Mouse (Mus musculus) embryo, embryonic 10 days (tissue): ENCODE measurements at regions not wholly inside any gene's neighbourhood (a gene's known extent, or its start where the extent isn't known, plus 50 kb on each side); places are given as distances from the start of the nearest gene placed in this dataset.
"Not testable (repeated sequence)": the region's sequence is repeated elsewhere in the genome, so short reads cannot be mapped to it uniquely, and the experiment has no call there.

ENCODE experiments used
- DNase-seq: peaks from one replicate; pipeline ENCODE4 v3.0.0-alpha.2; 2015; ENCODE audit warnings: low spot score

DNA sequence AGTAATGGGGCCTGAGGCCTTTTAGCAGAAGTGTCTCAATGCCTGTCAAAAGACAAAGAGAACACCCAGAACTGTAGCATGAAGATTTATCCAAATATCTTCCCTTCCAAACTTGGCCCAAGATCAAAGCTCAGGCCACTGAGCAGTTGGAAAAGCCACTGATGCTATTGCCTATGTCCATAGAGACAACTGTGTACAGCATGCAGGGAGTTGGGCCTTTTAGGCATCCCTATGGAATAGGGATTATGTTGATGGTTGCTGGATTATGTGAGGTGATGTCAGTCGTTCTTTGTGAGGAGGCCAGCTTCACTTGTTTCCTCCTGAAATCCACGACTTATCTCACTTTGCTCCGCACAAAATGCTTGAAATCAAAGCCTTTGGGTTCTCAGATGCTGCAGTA is 153.1 kb upstream of the Gm17728 start:
- DNase-seq: no peak

DNA sequence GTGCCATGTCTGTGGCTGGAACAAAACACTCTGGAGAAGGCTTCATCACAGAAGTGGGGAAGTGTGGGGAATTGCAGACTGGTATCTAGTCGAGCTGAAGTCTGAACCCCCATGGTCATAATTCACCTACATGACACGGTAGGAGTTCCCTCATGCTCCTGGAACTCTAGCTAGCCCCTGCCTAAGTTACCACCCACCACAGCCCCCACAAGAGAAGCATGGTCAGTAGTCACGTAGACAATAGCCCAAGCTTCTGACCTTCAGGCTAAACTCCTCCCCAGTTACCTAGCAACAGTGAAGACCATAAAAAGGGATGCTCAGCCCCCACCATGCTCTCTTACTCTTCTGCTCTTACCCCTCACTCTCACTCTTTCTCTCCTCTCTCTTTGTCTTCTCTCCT is 143.8 kb upstream of the Gm17728 start:
- DNase-seq: not testable (repeated sequence)

DNA sequence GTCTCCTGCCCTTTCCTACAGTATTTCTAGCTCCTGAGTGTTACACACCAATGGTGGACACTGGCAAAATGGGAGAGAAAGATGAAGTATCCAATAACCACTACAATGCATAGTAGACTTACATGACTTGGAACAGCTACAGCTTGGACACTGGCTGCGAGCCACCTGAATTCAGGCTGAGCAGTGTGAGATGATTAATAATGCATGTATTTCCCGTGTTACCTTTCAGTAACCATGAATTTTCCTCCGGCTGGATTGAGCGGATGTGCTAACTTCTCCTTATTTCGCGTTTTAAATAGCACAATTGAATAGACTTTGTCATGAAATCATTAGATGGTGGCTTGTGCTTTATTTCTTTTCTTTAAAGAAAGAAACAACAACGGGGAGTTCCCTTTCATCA is 142.4 kb upstream of the Gm17728 start:
- DNase-seq: no peak

DNA sequence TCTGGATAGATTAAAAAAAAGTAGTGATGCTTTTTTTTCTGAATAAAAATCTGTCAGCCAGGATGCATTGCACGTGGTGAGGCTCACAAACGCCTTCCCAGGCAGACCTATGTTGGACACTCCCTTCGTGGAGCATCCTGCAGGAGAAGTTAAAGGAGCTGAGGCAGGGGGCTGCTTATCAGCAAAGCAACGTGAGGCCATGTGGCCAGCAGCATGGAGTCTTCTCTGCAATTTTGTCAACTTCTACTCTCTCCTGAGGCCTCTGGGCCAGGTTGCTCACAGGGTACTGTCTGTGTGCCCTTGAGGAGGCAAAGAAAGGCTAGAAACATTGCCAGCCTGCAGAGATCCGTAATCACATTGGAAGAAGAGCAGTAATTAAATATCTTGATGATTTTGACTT is 140.0 kb upstream of the Gm17728 start:
- DNase-seq: no peak

DNA sequence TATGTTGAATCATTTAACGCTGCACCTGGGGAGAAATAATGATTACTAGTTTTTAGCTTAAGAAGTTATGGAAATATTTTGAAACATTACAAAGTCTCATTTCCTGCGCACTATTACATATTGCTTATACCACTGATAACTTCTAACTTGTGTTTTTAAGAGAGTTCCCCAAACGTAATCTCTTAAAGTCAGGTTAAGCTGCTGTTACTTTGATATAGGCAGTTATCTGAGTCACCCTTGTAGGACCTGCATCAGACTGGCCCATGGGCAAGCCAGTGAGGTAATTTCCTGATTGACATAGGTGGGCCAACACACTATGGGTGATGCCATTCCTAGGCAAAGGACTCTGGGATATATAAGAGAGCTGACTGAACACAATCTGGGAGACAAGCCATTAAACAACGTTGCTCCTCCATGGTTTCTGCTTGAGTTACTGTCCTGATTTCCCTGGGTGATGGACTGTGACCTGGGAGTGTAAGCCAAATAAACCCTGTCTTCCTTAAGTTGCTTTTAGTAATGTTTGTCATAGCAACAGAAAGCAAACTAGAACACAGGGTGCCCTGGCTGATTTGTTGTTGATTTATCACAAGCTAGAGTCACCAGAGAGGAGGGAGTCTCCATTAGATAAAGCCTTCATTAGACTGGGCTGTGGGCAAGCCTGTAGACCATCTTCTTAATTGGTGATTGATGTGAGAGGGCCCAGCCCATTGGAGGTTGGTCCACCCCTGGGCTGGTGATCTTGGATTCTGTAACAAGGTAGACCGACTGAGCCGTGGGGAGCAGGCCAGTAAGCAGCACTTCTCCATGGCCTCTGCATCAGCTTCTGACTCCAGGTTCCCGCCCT is 139.3 kb upstream of the Gm17728 start:
- no peak for DNase-seq

DNA sequence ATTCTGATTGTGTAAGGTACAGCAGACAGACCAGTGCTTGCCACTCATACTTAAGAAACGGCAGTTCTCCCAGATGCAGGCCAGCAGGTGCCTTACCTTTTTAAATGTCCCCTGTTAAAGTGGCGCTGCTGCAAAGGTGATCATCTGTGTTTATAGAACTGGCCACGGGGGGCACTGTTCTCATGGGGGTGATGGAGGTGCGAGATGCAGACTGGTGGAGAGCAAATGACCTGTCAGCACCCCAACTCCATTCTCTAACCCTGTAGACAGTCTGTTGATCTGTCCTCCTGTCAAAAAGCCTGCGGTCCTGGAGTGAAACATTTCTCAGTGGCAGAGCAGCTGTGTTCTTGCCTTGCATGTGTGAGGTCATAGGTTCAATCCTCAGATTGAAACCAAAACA is 135.4 kb upstream of the Gm17728 start:
- DNase-seq: no peak

DNA sequence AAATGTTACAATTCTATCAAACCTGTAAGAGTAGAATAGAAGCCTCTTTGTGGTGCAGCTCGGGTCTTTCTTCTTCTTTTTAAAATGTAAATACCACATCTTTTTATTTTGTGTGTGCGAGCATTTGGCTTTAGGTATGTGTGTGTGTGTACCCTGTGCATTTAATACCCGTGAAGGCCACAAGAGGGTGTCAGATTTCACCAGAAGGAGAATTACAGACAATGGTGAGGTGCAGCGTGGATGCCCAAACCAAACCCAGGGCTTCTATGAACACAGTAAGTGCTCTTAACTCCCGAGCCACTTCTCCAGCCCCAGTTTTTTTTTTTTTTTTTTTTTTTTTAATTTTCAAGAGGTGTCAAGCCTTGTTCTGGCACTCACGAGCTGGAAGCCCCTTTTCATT is 135.0 kb upstream of the Gm17728 start:
- DNase-seq: no peak

DNA sequence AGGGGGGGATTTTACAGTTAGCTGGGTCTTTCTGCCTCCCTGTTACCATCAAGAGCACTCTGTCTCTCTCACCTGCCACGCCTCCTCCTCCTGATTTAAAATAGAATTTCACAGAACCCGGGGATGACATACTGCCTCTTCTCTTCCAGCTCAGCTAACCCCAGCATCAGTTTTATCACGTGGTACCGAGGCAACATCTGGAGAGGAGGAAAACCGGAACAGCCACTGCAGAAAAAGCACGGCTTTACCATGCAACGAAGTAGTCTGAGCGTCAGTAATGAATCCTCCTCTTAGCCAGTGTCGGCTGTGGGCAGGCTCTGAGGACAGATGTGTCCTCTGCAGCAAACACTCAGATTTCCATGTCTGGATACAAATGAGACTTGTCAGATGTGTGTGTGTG is 134.2 kb upstream of the Gm17728 start:
- DNase-seq: no peak

DNA sequence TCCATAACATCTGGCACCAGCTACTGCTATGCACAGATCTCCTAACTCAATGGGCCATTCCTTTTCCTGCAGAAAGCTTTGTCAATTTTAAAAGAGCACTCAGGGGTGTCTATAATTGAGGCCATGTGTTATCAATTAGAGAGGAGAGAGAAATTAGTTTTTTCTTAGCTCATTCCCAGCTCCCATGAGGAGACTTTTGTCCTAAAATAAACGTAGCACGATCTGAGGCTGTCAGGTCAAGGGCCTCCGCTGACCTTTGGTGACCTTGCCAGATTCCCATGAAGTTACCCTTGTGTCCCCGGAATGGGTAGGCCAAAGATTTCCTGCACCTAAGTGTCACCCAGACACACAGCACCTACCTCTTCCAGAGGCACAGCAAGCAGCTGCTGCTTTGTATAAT is 130.3 kb upstream of the Gm17728 start:
- peak; percentile 68 for DNase-seq

DNA sequence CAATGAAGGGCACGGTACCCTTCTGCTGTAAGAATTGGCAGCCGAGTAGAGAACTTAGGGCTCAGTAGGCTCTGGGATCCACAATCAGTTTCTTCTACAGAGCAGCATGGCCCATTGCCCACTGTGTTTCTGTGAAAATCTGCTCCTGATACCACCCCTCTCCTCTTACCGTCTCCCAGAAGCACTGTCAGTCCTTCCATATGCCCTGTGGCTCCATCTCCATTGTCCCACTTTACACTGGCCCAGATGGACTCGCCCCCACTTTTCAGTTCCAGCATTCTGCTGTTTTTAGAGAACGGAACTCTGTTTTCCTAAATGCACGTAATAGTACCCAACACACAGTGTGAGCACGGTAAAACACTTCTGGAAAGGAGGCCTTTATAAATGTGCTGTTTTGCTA is 129.6 kb upstream of the Gm17728 start:
- no peak for DNase-seq

DNA sequence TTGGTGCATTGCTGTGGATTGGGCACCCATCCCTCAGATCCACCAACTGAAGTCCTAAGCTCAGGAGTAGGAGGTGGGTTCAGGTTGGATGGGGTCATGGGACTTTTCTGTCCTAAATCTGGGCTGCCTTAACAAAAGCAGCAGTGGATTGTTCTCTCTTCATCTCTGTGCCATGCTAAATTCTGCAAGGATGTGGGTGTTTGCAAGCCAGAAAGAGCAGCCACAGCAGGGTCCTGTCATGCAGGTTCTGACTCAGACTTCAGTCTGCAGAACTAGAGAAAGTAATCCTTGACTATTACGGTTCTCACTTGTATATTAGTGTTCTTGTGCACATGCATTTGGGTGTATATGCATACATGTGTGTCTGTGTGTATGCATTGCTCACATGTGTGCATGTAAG is 125.5 kb upstream of the Gm17728 start:
- DNase-seq: no peak

DNA sequence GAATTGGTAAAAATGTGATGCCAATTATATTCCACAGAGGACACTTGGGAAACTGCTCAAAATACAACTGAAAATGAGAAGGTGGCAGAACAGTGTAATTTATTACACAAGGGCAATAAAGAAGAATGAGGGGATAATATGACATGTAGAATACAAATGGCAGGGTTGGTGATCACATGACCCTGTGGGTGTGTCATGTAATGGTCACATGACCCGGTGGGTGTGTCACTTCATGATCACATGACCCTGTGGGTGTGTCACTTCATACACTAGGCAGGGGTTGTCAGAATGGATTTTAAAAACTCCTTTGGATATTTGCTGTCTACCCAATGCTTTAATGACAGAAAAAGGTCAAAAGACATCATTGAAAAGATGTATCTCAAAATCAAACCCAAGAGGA is 123.6 kb upstream of the Gm17728 start:
- no peak for DNase-seq

DNA sequence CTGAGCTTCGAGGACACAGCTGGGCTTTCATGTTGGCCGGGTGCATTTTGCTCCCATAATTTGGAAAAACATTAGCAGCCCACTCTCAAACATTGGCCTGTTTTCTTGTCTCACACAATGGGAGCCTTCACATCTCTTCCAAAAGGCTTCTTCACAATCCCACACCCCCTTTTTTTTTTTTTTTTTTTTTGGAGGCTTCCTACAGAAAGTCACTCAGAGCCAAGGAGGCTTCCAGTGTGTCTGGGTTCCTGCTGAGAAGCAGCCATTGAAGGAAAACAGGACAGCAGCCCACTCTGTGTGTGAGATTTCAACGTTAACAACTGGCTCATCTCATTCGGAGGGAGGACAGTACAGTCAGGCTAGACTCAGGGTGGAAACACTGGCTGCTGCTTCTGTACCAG is 120.8 kb upstream of the Gm17728 start:
- no peak for DNase-seq

DNA sequence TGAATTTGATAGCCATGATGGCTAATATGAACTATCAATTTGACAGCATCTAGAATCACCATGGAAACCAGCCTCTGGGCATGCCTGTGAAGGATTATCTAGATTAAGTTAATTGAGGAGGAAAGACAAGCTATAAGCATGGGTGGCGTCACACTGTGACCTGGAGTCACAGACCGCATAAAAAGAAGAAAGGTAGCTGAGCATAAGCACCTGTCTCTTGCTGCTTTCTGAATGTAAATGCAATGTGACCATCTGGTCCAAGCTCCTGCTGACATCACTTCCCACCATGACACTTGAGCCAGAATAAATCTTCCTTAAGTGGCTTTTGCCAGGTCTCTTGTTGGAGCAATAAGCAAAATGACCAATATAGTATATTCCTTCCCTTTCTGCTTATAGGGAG is 113.4 kb upstream of the Gm17728 start:
- DNase-seq: no peak

DNA sequence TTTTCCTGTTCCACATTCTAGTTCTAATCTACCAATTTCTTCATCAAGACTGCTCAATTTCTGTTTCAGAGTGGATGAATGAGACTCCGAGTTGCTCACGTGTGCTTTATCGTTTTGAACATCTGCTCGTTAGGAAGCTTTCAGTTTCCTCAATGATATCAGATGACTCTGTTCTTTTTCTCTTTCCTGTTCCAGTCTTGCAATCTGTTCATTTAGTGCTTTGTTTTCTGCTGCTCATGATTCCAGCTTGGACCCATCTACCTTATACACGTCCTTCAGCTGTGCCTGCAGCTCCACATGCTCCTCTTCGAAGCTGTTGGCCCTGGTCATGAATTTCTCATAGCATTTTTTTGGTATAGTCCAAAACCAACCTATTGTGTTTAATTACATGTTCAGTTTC is 99.1 kb upstream of the Gm17728 start:
- DNase-seq: no peak

DNA sequence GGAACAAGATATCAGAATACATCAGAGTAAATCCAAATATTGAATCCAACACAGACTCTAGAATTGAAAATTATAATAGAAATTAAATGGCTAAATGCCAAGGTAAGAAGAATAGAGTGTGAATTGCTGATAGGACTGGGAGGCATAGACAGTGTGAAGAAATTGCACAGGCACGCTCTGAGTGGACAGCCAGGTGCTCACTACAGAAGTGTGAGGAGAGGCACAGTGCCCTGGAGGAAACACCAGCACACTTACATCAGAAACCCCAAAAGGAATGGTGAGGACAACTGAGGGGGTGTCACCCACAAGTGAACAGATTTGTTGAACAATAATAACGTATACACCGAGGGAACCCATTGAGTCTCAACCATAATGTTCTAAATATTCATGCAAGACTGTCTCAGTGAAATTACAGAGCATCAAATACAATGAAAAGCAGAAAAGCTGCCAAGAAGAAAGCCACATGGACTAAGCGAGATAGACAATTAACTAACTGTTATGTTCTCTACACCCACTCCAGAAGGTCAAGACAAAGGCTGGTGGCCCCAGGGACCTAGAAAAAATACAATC is 92.9 kb upstream of the Gm17728 start:
- DNase-seq: no peak

DNA sequence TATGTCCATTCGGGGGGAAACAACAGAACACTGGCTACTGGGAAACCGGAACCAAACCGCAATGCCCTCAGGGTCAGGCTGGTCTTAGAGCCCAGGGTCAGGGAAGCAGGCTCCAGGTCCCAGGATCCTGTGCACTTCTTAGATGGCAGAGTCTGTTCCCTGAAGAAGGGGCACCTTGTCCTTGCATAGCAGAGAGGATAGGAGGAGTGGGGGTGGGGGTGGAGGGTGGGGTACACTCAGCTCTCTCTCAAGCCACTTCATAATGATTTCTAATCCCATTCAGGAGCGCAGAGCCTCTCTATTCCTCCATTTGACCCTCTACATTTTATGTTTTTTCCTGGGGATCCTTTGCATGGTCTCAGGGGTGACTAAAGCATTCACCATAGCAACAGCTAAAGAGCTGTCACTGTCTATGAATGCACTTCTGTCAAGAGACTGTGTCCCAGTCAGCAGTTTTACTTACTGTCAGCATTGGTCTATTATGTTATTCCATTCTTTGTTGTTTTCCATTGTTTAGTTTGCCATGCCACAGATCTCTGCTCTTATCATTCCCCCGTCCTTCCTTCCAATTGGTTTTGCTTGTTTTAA is 64.2 kb upstream of the Gm17728 start:
- no peak for DNase-seq
